Mouse (Mus musculus) gastrocnemius, adult 8-10 months (tissue): Measurements from ENCODE around the gene Slc13a3. TPM values are rescaled to one million over a fixed set of nuclear protein-coding genes. Genes with fewer than 3 reads are reported as not detected.
A peak's percentile ranks its signal among the peaks of the same experiment; 100 is the strongest.

ENCODE experiments used
- DNase-seq, 2 experiments: peaks; one replicate each; pipeline ENCODE4 v3.0.0; 2022; ENCODE audit warnings: low spot score in 2 of 2
- total RNA-seq, 4 experiments: library from RNA; stranded (reverse); gene quantifications; 2 replicates each; pipeline ENCODE4 v1.2.4; 2022

Slc13a3 gene
- total RNA-seq, 4 experiments from 2014 or later, result 0.16 TPM; not detected in 3

GRCm38 (mm10) chr2:165415141-165415721 lies 57.8 kb downstream of the Slc13a3 start:
- no peak for DNase-seq

- DNase-seq, result no peak
These were observed 58.7 kb downstream of the Slc13a3 start for GRCm38 (mm10) chr2:165414321-165414720.

- no peak for DNase-seq
These were observed 59.1 kb downstream of the Slc13a3 start for GRCm38 (mm10) chr2:165413884-165414283.

- peak; percentile 65 to 67 for DNase-seq
These were observed 65.2 kb downstream of the Slc13a3 start for GRCm38 (mm10) chr2:165407700-165408301.

- DNase-seq, result no peak
These were observed 67.7 kb downstream of the Slc13a3 start for GRCm38 (mm10) chr2:165405351-165405750.

GRCm38 (mm10) chr2:165404951-165405350 lies 68.1 kb downstream of the Slc13a3 start:
- DNase-seq, result no peak

GRCm38 (mm10) chr2:165398164-165398785 lies 74.8 kb downstream of the Slc13a3 start:
- no peak for DNase-seq

GRCm38 (mm10) chr2:165397502-165398163 lies 75.4 kb downstream of the Slc13a3 start:
- peak; percentile 44 to 57 for DNase-seq

- DNase-seq, result peak; percentile 40 to 42
These were observed 76.1 kb downstream of the Slc13a3 start for GRCm38 (mm10) chr2:165396831-165397501.

- no peak for DNase-seq
These were observed 80.9 kb downstream of the Slc13a3 start for GRCm38 (mm10) chr2:165392156-165392555.

- peak in 1 of 2 experiments; percentile 28 for DNase-seq
These were observed 81.5 kb downstream of the Slc13a3 start for GRCm38 (mm10) chr2:165391561-165391960.

- DNase-seq, result no peak
These were observed 83.6 kb downstream of the Slc13a3 start for GRCm38 (mm10) chr2:165389299-165389952.

GRCm38 (mm10) chr2:165387844-165388495 lies 85.1 kb downstream of the Slc13a3 start, which contains the start of gene Zfp334:
Gene Zfp334, minus strand, starts transcription at chr2:165388259.
- peak; percentile 87 to 91 for DNase-seq

GRCm38 (mm10) chr2:165387370-165387769 lies 85.7 kb downstream of the Slc13a3 start:
- no peak for DNase-seq

- no peak for DNase-seq
These were observed 93.0 kb downstream of the Slc13a3 start for GRCm38 (mm10) chr2:165380050-165380449.

- DNase-seq, result no peak
These were observed 97.0 kb downstream of the Slc13a3 start for GRCm38 (mm10) chr2:165376001-165376400.

GRCm38 (mm10) chr2:165375478-165375877 lies 97.6 kb downstream of the Slc13a3 start:
- no peak for DNase-seq

- DNase-seq, result no peak
These were observed 102.0 kb downstream of the Slc13a3 start for GRCm38 (mm10) chr2:165371066-165371465.

- DNase-seq, result no peak
These were observed 102.7 kb downstream of the Slc13a3 start for GRCm38 (mm10) chr2:165370348-165370747.

GRCm38 (mm10) chr2:165368496-165368895 lies 104.5 kb downstream of the Slc13a3 start, which contains the start of gene Zfp663:
Gene Zfp663, minus strand, starts transcription at chr2:165368729.
- no peak for DNase-seq
